Mouse (Mus musculus): ENCODE measurements around the gene Vash2.

GRCm38 (mm10) chr1:190939803-190940202, 39.3 kb downstream of the Vash2 start:
- TF ChIP-seq POLR2A (IDR thresholded peaks at IDR 0.05; ENCODE audit: insufficient read depth, low read depth, low read length): no peak
- TF ChIP-seq CTCF (IDR thresholded peaks at IDR 0.05; ENCODE audit: insufficient read depth, low read depth, low read length): no peak
